Mouse (Mus musculus) MEL (cell line): ENCODE measurements at regions not wholly inside any gene's neighbourhood (a gene's known extent, or its start where the extent isn't known, plus 50 kb on each side); places are given as distances from the start of the nearest gene placed in this dataset.

Experiments
- DNase-seq: peaks from one replicate; pipeline ENCODE4 v3.0.0; 2011; ENCODE audit warnings: low read depth, low spot score
- H3K27ac ChIP-seq: 2 replicates; pipeline ENCODE4 v1.5.1; 2012; ENCODE audit warnings: low read depth, mild to moderate bottlenecking, control low read depth, low read length, moderate library complexity; ENCODE audit not compliant: control insufficient read depth
- H3K27me3 ChIP-seq, 2 experiments: fragments of 150-350 bp in 1 of 2; sonication (generic) in 1 of 2; 2 replicates each; pipeline ENCODE4 v1.6.1; 2012; ENCODE audit warnings: low read length in 2 of 2, mild to moderate bottlenecking in 2 of 2, improper control_type of control experiment in 1 of 2, moderate library complexity in 1 of 2; ENCODE audit not compliant: insufficient read depth in 2 of 2, control insufficient read depth in 1 of 2
- H3K36me3 ChIP-seq, 2 experiments: 2 replicates each; pipeline ENCODE4 v1.6.1; 2012 to 2014; ENCODE audit warnings: low read length in 2 of 2, improper control_type of control experiment in 1 of 2, inconsistent platforms in 1 of 2, mild to moderate bottlenecking in 1 of 2; ENCODE audit not compliant: insufficient read depth in 2 of 2, control insufficient read depth in 1 of 2
- H3K4me1 ChIP-seq, 2 experiments: fragments of 150-350 bp in 1 of 2; sonication (generic) in 1 of 2; 2 replicates each; pipeline ENCODE4 v1.6.1; 2012; ENCODE audit warnings: low read length in 2 of 2, improper control_type of control experiment in 1 of 2, mild to moderate bottlenecking in 1 of 2; ENCODE audit not compliant: insufficient read depth in 2 of 2, control insufficient read depth in 1 of 2
- H3K4me3 ChIP-seq, 2 experiments: fragments of 150-350 bp in 1 of 2; sonication (generic) in 1 of 2; 2 replicates each; pipeline ENCODE4 v1.5.1; 2012; ENCODE audit warnings: low read depth in 2 of 2, low read length in 2 of 2, mild to moderate bottlenecking in 2 of 2, moderate library complexity in 2 of 2, control low read depth in 1 of 2, improper control_type of control experiment in 1 of 2; ENCODE audit not compliant: control insufficient read depth in 1 of 2, insufficient read depth in 1 of 2
- H3K79me2 ChIP-seq: 2 replicates; pipeline ENCODE4 v1.6.1; 2012; ENCODE audit warnings: mild to moderate bottlenecking, low read length, moderate library complexity; ENCODE audit not compliant: control insufficient read depth, poor library complexity, insufficient read depth
- H3K9ac ChIP-seq: 2 replicates; pipeline ENCODE4 v1.6.1; 2012; ENCODE audit warnings: low read depth, mild to moderate bottlenecking, control low read depth, low read length, moderate library complexity; ENCODE audit not compliant: control insufficient read depth, poor library complexity, severe bottlenecking
- H3K9me3 ChIP-seq: fragments of 150-350 bp; sonication (generic); replicated peaks from 2 replicates; pipeline ENCODE4 v1.6.1; 2012; ENCODE audit warnings: mild to moderate bottlenecking, low read length, improper control_type of control experiment, moderate library complexity; ENCODE audit not compliant: insufficient read depth
- BHLHE40 ChIP-seq: IDR thresholded peaks from 2 replicates; pipeline ENCODE4 v1.6.1; 2012; ENCODE audit warnings: low read depth, mild to moderate bottlenecking, inconsistent platforms, low read length, improper control_type of control experiment, borderline replicate concordance
- CHD1 ChIP-seq: IDR thresholded peaks from 2 replicates; pipeline ENCODE4 v1.6.1; 2012; ENCODE audit warnings: low read depth, mild to moderate bottlenecking, inconsistent platforms, low read length, improper control_type of control experiment
- CHD2 ChIP-seq: IDR thresholded peaks from 2 replicates; pipeline ENCODE4 v1.6.1; 2011; ENCODE audit warnings: low read length, improper control_type of control experiment
- E2F4 ChIP-seq: IDR thresholded peaks from 2 replicates; pipeline ENCODE4 v1.6.1; 2011; ENCODE audit warnings: low read depth, low read length, improper control_type of control experiment, borderline replicate concordance
- ELF1 ChIP-seq: IDR thresholded peaks from 2 replicates; pipeline ENCODE4 v1.6.1; 2014; ENCODE audit warnings: low read depth, mild to moderate bottlenecking, inconsistent platforms, low read length, improper control_type of control experiment, moderate library complexity
- EP300 ChIP-seq, 2 experiments: IDR thresholded peaks; 2 replicates each; pipeline ENCODE4 v1.6.1; 2011; ENCODE audit warnings: improper control_type of control experiment in 2 of 2, low read length in 2 of 2, low read depth in 1 of 2, mild to moderate bottlenecking in 1 of 2
- ETS1 ChIP-seq: IDR thresholded peaks from 2 replicates; pipeline ENCODE4 v1.6.1; 2012; ENCODE audit warnings: low read depth, mild to moderate bottlenecking, inconsistent platforms, low read length, improper control_type of control experiment, moderate library complexity
- GABPA ChIP-seq: IDR thresholded peaks from 2 replicates; pipeline ENCODE4 v1.6.1; 2012; ENCODE audit warnings: low read depth, mild to moderate bottlenecking, inconsistent platforms, low read length, improper control_type of control experiment, moderate library complexity
- GATA1 ChIP-seq: IDR thresholded peaks from 2 replicates; pipeline ENCODE4 v1.6.1; 2011; ENCODE audit warnings: low read depth, low read length, improper control_type of control experiment
- HCFC1 ChIP-seq: IDR thresholded peaks from 2 replicates; pipeline ENCODE4 v1.6.1; 2012; ENCODE audit warnings: low read depth, mild to moderate bottlenecking, inconsistent platforms, low read length, improper control_type of control experiment, moderate library complexity
- JUND ChIP-seq: IDR thresholded peaks from 2 replicates; pipeline ENCODE4 v1.6.1; 2011; ENCODE audit warnings: low read depth, mild to moderate bottlenecking, improper control_type of control experiment, low read length
- KAT2A ChIP-seq: conservative IDR thresholded peaks from 2 replicates; pipeline ENCODE4 v1.6.1; 2012; ENCODE audit warnings: low read depth, low read length, improper control_type of control experiment, inconsistent platforms
- MAFK ChIP-seq: IDR thresholded peaks from 2 replicates; pipeline ENCODE4 v1.6.1; 2011; ENCODE audit warnings: low read depth, mild to moderate bottlenecking, low read length, improper control_type of control experiment, borderline replicate concordance
- MAZ ChIP-seq: IDR thresholded peaks from 2 replicates; pipeline ENCODE4 v1.6.1; 2012; ENCODE audit warnings: low read depth, mild to moderate bottlenecking, inconsistent platforms, low read length, improper control_type of control experiment
- MEF2A ChIP-seq: IDR thresholded peaks from 2 replicates; pipeline ENCODE4 v1.6.1; 2014; ENCODE audit warnings: low read depth, mild to moderate bottlenecking, inconsistent platforms, low read length, improper control_type of control experiment; ENCODE audit not compliant: poor library complexity, insufficient replicate concordance, severe bottlenecking; ENCODE audit errors: extremely low read depth
- MXI1 ChIP-seq: IDR thresholded peaks from 2 replicates; pipeline ENCODE4 v1.6.1; 2011; ENCODE audit warnings: mild to moderate bottlenecking, low read depth, low read length, improper control_type of control experiment
- MYB ChIP-seq: IDR thresholded peaks from 2 replicates; pipeline ENCODE4 v1.6.1; 2011; ENCODE audit warnings: mild to moderate bottlenecking, low read depth, low read length, improper control_type of control experiment
- MYC ChIP-seq: IDR thresholded peaks from 2 replicates; pipeline ENCODE4 v1.6.1; 2011; ENCODE audit warnings: low read depth, mild to moderate bottlenecking, low read length, improper control_type of control experiment, moderate library complexity
- NELFE ChIP-seq: IDR thresholded peaks from 2 replicates; pipeline ENCODE4 v1.6.1; 2011; ENCODE audit warnings: low read depth, low read length, improper control_type of control experiment
- NRF1 ChIP-seq: IDR thresholded peaks from 2 replicates; pipeline ENCODE4 v1.6.1; 2014; ENCODE audit warnings: low read depth, mild to moderate bottlenecking, inconsistent platforms, low read length, improper control_type of control experiment, moderate library complexity; ENCODE audit not compliant: poor library complexity, insufficient read depth, severe bottlenecking
- POLR2A ChIP-seq, 2 experiments: IDR thresholded peaks; 2 replicates each; pipeline ENCODE4 v1.6.1; 2011 to 2012; ENCODE audit warnings: low read length in 2 of 2, mild to moderate bottlenecking in 2 of 2, control low read depth in 1 of 2, improper control_type of control experiment in 1 of 2, low read depth in 1 of 2, moderate library complexity in 1 of 2; ENCODE audit not compliant: control insufficient read depth in 1 of 2, insufficient read depth in 1 of 2, poor library complexity in 1 of 2
- POLR2AphosphoS2 ChIP-seq: IDR thresholded peaks from 2 replicates; pipeline ENCODE4 v1.6.1; 2011; ENCODE audit warnings: low read length, improper control_type of control experiment
- POLR2AphosphoS5 ChIP-seq: IDR thresholded peaks from 2 replicates; pipeline ENCODE4 v1.6.1; 2012; ENCODE audit warnings: low read depth, borderline replicate concordance, mild to moderate bottlenecking, inconsistent platforms, low read length, moderate library complexity, mixed read lengths
- RAD21 ChIP-seq: IDR thresholded peaks from 2 replicates; pipeline ENCODE4 v1.6.1; 2011; ENCODE audit warnings: mild to moderate bottlenecking, low read depth, low read length, improper control_type of control experiment
- RCOR1 ChIP-seq: IDR thresholded peaks from 2 replicates; pipeline ENCODE4 v1.6.1; 2012; ENCODE audit warnings: low read depth, mild to moderate bottlenecking, inconsistent platforms, low read length, improper control_type of control experiment
- SIN3A ChIP-seq: IDR thresholded peaks from 2 replicates; pipeline ENCODE4 v1.6.1; 2012; ENCODE audit warnings: low read length, improper control_type of control experiment, inconsistent platforms
- SMC3 ChIP-seq: IDR thresholded peaks from 2 replicates; pipeline ENCODE4 v1.6.1; 2011; ENCODE audit warnings: low read depth, low read length, improper control_type of control experiment
- TAL1 ChIP-seq: IDR thresholded peaks from 2 replicates; pipeline ENCODE4 v1.6.1; 2012; ENCODE audit warnings: mild to moderate bottlenecking, inconsistent platforms, low read length, moderate library complexity, mixed read lengths
- TBP ChIP-seq: IDR thresholded peaks from 2 replicates; pipeline ENCODE4 v1.8.0; 2011; ENCODE audit warnings: low read depth, low read length, improper control_type of control experiment
- TCF12 ChIP-seq: IDR thresholded peaks from 2 replicates; pipeline ENCODE4 v1.6.1; 2014; ENCODE audit warnings: low read depth, mild to moderate bottlenecking, inconsistent platforms, low read length, improper control_type of control experiment, moderate library complexity
- UBTF ChIP-seq: IDR thresholded peaks from 2 replicates; pipeline ENCODE4 v1.6.1; 2012; ENCODE audit warnings: low read depth, mild to moderate bottlenecking, inconsistent platforms, low read length, improper control_type of control experiment, moderate library complexity, borderline replicate concordance; ENCODE audit not compliant: insufficient read depth
- USF1 ChIP-seq: IDR thresholded peaks from 2 replicates; pipeline ENCODE4 v1.6.1; 2014; ENCODE audit warnings: low read depth, mild to moderate bottlenecking, inconsistent platforms, low read length, improper control_type of control experiment, moderate library complexity
- USF2 ChIP-seq, 2 experiments: IDR thresholded peaks; 2 replicates each; pipeline ENCODE4 v1.6.1; 2011 to 2012; ENCODE audit warnings: improper control_type of control experiment in 2 of 2, low read length in 2 of 2, borderline replicate concordance in 1 of 2, inconsistent platforms in 1 of 2, low read depth in 1 of 2, mild to moderate bottlenecking in 1 of 2; ENCODE audit not compliant: insufficient read depth in 1 of 2
- ZC3H11A ChIP-seq: IDR thresholded peaks from 2 replicates; pipeline ENCODE4 v1.6.1; 2012; ENCODE audit warnings: low read depth, mild to moderate bottlenecking, inconsistent platforms, low read length, improper control_type of control experiment
- ZKSCAN1 ChIP-seq: IDR thresholded peaks from 2 replicates; pipeline ENCODE4 v1.6.1; 2012; ENCODE audit warnings: low read depth, mild to moderate bottlenecking, inconsistent platforms, low read length, improper control_type of control experiment, moderate library complexity
- ZMIZ1 ChIP-seq: IDR thresholded peaks from 2 replicates; pipeline ENCODE4 v1.6.1; 2012; ENCODE audit warnings: low read depth, mild to moderate bottlenecking, inconsistent platforms, low read length, improper control_type of control experiment, moderate library complexity

DNA sequence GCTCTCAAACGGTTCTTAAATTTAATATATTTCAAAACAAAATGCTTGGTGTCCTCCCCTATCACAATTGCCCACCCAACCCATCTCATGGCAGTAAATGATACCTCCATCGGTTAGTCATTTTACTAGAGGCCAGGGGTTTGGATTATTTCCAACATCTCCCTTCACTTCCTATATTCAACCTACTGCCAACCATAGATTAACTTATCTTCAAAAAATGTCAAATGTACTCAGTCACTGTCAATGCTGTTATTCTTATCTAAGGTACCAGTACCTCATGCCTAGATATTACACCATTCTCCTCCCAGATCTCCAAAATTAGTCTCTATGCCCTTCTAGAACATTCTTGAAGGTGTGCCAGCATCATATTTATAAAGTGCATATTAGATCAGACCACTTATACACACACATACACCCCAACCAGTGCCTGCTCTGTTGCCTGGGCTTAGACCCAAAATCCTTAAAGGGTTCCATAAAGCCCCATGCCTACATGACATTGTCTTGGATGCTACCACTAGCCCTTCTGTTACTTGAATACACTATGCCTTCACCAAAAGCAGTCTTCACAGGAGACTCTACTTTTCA lies 183.4 kb upstream of the Cadm1 start:
- Histone ChIP-seq H3K9ac (no peak overlapping the region; the same call in 1 of the 2 replicates), H3K9me3 (no peaks in the 10 kb centered on the region), H3K27ac (peak overlapping the region; percentile 99), H3K4me3 (no peak overlapping the region), H3K36me3 (peaks cover 0 to 39% of the 10 kb centered on the region in 2 experiments; a peak in 2 of 4 replicates), H3K79me2 (no peaks in the 10 kb centered on the region), H3K4me1 (peaks cover 23 to 38% of the 10 kb centered on the region in 2 experiments), H3K27me3 (no peaks in the 10 kb centered on the region)
- DNase-seq: peak; percentile 95
- peak; percentile 99 for TF ChIP-seq TCF12
- peak; percentile 33; the same call in 1 of the 2 replicates for TF ChIP-seq JUND
- TF ChIP-seq ETS1: peak; percentile 98
- TF ChIP-seq ZC3H11A: no peak
- no peak for TF ChIP-seq NELFE
- TF ChIP-seq TAL1: peak; percentile 87
- TF ChIP-seq UBTF: no peak
- peak; percentile 48; the same call in 1 of the 2 replicates for TF ChIP-seq MXI1
- peak; percentile 94 for TF ChIP-seq MYB
- TF ChIP-seq CHD2: no peak; the same call in 1 of the 2 replicates
- TF ChIP-seq E2F4: no peak
- no peak for TF ChIP-seq NRF1
- no peak; the same call in 1 of the 2 replicates for TF ChIP-seq KAT2A
- TF ChIP-seq MYC: peak; percentile 87
- TF ChIP-seq SIN3A: peak; percentile 96
- TF ChIP-seq MAFK: no peak
- TF ChIP-seq USF2 (IDR thresholded peaks at IDR 0.05; ENCODE audit: borderline replicate concordance in 1 of 2, insufficient read depth in 1 of 2, low read depth in 1 of 2, low read length in 2 of 2): no peak
- TF ChIP-seq ZMIZ1: peak; percentile 60; the same call in 1 of the 2 replicates
- TF ChIP-seq MAZ: no peak
- peak; percentile 76; the same call in 1 of the 2 replicates for TF ChIP-seq BHLHE40
- no peak for TF ChIP-seq USF1
- 0 out of 2 replicates have a peak, but pooled peaks have one; percentile 22 for TF ChIP-seq ELF1
- 0 out of 2 replicates have a peak, but pooled peaks have one; percentile 14 for TF ChIP-seq TBP
- no peak for TF ChIP-seq POLR2AphosphoS5
- no peak for TF ChIP-seq GABPA
- TF ChIP-seq POLR2AphosphoS2: no peak
- TF ChIP-seq ZKSCAN1: no peak
- TF ChIP-seq MEF2A: peak; percentile 92; the same call in 1 of the 2 replicates
- no peak for TF ChIP-seq CHD1
- 0 out of 2 replicates have a peak, but pooled peaks have one; percentile 40 for TF ChIP-seq HCFC1
- no peak; the same call in 1 of the 2 replicates for TF ChIP-seq RAD21
- TF ChIP-seq GATA1: peak; percentile 99
- TF ChIP-seq SMC3: no peak
- TF ChIP-seq POLR2A (IDR thresholded peaks at IDR 0.05; ENCODE audit: control insufficient read depth in 1 of 2, insufficient read depth in 1 of 2, low read depth in 1 of 2, low read length in 2 of 2, poor library complexity in 1 of 2): no peak
- TF ChIP-seq EP300 (IDR thresholded peaks at IDR 0.05; ENCODE audit: low read depth in 1 of 2, low read length in 2 of 2): peak; percentile 100
- peak; percentile 86 for TF ChIP-seq RCOR1
